Mouse (Mus musculus) c-Kit-positive CD71-positive TER-119-positive erythroid progenitor cells, embryonic 14.5 days (primary cell): Measurements from ENCODE around the gene Pfdn6.
"Not testable (repeated sequence)": the region's sequence is repeated elsewhere in the genome, so short reads cannot be mapped to it uniquely, and the experiment has no call there.

ENCODE experiments used
- DNase-seq: peaks from one replicate; pipeline ENCODE4 v3.0.0-alpha.2; 2013; ENCODE audit warnings: low spot score

The Pfdn6 gene

DNA sequence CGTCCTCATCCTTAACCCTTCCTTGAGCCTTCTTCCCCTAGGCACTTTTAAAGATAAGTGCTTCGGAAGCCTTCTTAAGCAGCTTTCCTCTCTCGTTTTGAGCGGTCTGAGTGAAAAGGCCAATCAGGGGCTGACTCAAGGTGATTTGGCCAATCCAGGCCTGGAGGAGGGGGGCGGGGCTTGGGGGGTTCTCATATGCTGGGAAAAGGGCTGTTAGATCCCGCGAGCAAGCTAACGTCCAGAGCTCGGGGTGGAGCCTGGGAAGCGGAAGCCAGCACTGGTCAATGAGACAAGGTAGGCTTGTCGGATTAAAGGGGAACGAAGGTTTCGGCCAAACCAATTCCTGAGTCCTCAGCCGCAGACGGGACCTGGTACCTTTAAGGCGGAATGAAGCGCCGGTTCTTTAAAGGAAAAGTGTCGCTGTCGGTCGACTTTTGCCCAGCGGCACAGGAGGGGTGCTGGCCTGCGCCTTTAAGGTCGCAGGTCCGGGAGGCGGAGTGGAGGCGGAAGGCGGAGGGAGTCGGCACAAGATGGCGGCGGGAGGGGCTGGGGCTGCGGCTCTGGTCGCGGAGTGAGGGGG, 24.4 kb downstream of the Pfdn6 start, which contains the start of the genes Tapbp and Zbtb22:
Gene Tapbp (plus strand): TSS at position 229 of the 580 bp plus-strand sequence.
Gene Zbtb22 (plus strand): TSS at position 234 of the 580 bp plus-strand sequence.
- DNase-seq = peak; percentile 97

DNA sequence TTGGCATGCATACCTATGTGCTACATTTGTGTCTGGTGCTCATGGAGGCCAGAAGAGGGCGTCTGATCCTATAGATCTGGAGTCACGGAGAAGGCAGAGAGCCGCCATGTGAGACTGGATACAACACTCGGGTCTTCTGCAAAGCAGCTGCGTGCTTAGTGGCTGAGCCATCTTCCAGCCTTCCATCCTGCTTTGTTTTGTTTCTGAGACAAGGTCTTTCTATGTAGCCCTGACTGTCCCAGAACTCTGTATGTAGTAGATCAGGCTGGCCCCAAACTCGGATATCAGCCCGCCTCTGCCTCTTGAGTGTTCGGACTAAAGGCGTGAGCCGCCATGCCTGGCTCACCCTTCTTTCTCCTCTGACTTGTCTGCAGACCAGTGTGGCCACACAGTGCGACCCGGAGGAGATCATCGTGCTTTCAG, 25.2 kb downstream of the Pfdn6 start:
- peak; percentile 32 for DNase-seq

DNA sequence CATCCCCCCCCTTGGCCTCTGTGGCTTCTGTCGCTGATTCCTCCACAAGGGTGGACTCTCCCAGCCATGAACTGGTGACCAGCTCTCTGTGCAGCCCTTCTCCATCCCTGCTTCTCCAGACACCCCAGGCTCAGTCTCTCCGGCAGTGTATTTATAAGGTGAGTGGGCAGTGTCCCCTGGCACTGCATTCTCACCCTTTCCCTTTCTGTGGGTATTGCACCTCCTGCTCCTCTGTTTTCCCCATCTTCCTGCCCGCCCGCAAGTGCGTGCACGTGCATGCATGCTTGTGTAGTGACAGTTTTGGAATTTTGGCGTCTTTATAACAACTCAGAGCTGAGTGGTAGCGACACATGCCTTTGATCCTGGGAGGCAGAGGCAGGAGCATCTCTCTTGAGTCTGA, 26.2 kb downstream of the Pfdn6 start:
- no peak for DNase-seq

DNA sequence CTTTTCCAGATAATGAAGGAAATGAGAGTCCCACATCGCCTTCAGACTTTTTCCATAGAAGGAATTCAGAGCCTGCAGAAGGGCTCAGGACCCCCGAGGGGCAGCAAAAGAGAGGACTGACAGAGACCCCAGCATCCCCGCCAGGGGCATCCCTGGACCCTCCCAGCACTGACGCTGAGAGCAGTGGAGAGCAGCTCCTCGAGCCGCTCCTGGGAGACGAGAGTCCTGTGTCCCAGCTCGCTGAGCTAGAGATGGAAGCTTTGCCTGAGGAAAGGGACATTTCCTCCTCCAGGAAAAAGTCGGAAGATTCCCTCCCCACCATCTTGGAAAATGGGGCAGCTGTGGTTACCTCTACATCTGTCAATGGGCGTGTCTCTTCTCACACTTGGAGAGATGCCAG, 26.9 kb downstream of the Pfdn6 start:
- DNase-seq = no peak

DNA sequence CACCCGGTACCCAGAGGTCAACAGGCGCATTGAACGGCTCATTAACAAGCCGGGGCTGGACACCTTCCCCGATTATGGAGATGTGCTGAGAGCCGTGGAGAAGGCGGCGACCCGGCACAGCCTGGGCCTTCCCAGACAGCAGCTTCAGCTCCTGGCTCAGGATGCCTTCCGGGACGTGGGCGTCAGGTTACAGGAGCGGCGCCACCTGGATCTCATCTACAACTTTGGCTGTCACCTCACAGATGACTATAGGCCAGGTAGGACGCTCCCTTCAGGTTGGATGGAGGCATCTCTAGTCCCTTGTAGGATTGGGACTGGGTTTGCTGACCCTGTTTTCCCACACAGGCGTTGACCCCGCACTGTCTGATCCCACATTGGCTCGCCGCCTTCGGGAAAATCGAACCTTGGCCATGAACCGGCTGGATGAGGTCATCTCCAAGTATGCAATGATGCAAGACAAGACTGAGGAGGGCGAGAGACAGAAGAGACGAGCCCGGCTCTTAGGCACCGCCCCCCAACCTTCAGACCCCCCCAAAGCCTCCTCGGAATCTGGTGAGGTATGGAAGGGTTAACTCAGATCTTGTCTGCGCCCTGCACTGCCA, 28.2 kb downstream of the Pfdn6 start:
- DNase-seq = no peak

DNA sequence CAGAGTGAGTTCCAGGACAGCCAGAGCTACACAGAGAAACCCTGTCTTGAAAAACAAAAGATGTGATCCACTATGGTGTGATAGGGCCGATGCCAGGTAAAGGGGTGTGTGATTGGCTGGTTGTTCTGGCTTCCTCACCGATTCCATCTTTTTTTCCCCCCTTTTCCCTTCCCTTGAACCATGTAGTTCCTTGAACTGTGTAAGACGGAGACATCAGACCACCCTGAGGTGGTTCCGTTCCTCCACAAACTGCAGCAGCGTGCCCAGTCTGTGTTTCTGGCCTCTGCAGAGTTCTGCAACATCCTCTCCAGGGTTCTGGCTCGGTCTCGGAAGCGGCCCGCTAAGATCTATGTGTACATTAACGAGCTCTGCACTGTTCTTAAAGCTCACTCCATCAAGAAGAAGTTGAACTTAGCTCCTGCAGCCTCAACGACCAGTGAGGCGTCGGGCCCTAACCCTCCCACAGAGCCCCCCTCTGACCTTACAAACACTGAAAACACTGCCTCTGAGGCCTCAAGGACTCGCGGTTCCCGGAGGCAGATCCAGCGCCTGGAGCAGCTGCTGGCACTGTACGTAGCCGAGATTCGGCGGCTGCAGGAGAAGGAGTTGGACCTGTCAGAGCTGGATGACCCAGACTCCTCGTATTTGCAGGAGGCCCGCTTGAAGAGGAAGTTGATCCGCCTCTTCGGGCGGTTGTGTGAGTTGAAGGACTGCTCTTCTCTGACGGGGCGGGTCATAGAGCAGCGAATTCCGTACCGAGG, 28.9 kb downstream of the Pfdn6 start:
- DNase-seq = no peak

DNA sequence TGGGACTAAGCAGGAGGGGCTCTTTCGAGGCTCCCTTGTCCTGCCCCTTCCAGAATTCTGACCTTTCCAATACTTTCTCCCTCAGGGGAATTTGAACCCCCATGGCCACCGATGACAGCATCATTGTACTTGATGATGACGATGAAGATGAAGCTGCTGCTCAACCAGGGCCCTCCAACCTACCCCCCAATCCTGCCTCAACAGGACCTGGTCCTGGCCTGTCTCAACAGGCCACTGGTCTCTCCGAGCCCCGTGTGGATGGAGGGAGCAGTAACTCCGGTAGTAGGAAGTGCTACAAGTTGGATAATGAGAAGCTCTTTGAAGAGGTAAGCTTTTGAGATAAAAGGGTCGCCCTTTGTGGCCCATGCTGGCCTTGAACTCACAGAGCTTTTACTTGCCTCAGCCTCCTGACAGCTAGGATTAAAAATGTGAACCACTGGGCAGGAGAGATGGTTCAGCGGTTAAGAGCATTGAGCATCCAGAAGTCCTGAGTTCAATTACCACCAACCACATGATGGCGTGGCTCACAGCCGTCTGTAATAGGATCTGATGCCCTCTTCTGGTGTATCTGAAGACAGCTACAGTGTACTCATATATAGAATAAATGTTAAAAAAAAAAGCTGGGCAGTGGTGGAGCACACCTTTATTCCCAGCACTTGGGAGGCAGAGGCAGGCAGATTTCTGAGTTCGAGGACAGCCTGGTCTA, 29.6 kb downstream of the Pfdn6 start:
- DNase-seq = no peak

DNA sequence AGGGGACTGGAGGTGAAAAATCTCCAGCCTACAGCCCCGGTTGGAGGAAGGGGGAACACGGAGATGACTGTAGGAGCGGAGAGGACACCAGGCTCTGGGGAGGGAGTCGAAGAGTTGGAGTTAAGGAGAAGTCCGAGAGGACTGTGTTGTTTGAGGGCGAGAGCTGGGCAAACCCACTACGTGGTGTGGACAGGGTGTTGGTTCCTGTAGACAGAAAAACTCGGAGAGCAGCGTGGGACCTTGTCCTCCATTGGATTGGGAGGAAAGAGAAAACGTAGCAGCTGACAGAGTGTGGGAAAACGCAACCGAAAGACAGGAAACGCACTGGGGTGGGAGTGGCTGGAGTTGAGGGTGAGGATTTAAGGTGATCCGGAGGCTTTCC, 30.3 kb downstream of the Pfdn6 start:
- DNase-seq = peak; percentile 36

DNA sequence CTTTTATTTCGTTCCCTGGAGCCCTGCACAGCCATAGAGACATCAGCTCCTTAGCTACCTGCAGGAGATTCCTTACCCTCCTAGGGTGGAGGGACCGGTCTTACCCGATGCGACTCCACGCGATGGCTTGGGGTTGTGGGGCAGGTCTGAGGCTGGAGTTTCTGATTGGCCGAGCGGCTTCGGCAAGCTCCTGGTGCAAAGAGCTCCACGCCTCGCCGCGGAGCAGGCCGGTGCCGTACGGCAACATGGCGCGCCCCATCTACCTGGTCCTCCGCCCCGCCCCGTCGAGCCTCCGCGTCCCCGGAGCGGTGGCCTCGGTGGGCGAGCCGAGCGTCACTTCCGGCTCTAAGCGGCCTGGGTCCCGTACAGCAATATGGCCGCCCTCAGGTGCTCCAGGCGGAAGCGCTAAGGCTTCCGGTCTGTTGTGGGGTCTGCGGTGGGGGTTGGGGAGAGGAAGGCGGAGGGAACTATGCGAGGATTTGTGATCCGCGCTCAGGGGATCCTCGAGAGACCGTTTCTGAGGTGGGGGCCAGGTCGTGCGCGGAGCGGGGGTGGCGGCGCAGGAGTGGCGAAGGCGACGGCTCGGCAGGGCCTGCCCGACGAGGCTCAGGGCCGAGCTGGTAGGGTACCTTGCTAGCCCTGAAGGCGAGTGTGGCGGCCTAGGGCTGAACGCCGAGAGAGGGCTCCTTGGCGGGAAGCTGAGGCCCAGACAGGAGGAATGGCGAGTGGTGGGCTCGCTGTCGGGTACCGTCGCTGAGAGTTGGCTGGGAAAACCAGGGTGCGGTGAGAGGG, 30.9 kb downstream of the Pfdn6 start, which contains the start of gene Daxx:
Gene Daxx (plus strand): TSS at position 338 of the 792 bp plus-strand sequence.
- peak; percentile 94 for DNase-seq

DNA sequence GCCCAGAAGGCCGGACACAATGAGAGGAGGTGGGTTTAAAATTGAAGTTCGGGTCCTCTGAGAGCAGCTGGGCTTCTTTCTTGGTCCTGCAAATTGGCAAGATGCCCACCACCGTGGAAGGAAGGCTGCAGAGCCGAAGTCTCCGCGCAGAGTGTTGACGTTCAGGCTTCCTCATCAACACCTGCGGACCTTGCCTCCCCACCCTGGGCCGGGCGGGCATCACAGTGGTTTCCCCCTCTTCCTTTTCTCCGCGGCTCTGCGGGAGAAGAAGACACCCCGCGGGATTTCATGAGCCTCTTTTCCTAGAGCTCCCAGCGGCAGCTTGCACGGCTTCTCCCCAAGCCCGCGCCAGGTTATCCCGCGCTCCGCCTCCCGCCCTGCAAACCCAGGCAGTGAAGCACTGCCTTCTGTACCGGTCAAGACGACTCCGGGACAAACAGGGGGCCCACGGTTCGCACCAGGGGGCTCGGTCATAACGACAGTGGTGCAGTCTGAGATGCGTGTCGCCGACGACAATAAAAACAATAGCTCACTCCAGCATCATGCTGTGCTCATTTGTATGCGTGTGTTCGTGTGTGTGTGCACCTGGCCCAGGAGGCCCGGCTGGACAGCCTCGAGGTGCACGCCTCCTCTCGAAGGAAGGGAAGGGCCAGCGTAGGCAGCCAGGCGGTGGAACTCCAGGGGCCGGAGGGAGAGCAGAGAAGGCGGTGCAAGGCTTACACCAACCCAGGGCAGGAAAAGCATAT, 31.6 kb downstream of the Pfdn6 start:
- DNase-seq = no peak

DNA sequence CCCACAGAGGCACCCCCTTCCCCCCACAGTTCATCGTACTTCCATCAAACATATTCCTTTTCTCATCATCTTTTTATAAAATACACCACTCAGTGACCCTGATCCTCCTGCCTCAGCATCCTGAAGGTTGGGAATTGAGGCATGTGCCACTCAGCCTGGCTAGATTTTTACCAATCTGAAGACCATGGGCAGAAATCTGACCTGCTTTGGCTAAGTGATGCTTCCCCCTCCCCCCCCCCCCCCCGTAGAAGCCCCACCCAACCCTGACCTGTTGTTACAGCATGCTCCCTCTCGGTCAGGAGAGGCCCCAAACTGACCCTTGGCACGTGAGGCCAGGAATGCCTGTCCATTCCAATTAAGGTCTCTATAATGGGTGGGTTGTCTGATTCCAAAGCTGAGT, 35.3 kb downstream of the Pfdn6 start, which contains the start of gene Platr17:
Gene Platr17 (plus strand): TSS at position 301 of the 400 bp plus-strand sequence.
- not testable (repeated sequence) for DNase-seq

DNA sequence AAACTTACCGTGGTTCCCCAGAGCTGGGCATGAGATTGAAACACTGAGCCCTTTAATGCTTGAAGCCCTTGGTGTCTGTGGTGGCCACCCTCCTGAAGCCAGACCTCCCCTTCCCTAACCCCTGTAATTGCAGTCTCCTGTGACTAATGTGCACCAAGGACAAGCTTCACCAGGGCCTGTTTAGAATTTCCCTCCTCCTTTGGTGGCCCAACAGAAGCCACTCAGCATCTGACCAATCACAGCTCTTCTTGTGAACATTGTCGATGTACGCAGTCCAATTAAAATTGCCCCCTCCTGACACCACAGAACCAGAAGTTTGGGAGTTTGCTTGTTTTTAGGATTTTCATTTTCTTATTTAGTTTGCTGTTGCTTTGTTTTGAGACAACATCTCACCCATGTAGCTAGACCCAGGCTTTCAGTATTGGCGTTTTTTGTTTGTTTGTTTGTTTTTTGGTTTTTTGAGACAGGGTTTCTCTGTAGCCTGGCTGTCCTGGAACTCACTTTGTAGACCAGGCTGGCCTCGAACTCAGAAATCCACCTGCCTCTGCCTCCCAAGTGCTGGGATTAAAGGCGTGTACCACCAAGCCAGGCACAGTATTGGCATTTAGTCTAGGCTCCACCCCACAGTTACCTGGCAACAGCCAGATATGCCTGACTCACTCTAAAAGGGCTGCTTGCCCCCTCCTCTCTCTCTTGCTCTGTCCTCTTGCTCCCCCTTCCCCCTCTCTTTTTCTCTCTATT, 36.1 kb downstream of the Pfdn6 start:
- DNase-seq = not testable (repeated sequence)

DNA sequence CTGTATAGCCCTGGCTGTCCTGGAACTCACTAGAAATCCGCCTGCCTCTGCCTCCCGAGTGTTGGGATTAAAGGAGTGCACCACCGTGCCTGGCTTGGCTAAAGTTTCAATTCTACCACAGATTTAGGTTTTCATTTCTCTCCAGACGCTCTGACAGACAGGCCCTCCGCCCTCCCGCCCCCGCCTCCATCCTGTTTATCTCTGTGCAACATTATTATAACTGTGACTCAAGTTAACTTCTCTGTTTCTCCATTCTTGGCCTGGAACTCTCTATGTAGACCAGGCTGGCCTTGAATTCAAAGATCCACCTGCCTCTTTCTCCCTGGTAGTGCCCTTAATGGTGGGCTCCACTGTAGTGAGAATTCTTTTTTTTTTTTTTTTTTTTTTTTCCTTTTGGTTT, 37.7 kb downstream of the Pfdn6 start:
- DNase-seq = peak; percentile 35

DNA sequence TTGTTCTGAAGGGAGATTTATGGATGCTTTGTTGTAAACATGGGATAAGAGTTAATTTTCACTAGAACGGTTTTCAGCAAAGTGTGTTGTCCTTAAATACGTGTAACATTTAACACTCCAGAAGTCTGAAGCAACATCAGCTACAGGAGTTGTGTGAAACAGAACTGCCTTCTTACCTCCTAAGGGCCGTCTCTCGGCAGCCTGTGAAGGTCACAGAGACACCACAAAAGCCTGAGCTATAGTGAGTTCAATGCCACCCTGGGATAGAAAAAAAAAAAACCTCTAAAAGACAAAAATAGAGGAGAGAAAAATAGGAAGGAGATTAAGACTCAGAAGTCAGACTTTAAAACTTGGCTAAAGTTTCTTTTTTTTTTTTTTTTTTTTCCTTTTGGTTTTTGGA, 38.1 kb downstream of the Pfdn6 start:
- DNase-seq = no peak

DNA sequence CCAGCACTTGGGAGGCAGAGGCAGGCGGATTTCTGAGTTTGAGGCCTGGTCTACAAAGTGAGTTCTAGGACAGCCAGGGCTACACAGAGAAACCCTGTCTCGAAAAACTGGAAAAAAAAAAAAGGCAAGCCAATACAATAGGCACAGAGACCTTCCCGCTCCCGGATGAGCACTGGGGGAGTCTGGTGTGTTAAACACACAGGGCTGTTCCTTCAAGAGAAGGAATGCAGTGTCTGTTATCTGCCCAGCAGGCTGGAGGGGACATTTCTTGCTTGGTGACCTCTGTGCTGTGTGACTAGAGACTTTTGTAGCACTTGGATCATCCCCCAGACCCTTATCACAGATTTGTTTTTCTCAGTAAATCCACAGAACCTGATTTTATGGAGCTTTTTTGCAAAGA, 38.5 kb downstream of the Pfdn6 start:
- DNase-seq = no peak

DNA sequence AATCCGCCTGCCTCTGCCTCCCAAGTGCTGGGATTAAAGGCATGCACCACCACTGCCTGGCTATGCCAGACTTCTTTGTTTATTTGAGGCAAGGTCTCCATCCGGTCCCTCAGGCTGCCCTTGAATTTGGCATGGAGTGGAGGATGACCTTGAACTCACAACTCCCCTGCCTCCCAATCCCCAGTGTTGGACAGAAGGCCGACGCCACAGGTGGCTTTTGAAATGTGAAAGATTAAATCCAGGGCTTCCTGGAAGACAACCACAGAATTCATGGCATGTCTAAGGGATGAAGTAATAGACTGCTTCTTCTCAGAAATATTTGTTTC, 39.2 kb downstream of the Pfdn6 start:
- no peak for DNase-seq

DNA sequence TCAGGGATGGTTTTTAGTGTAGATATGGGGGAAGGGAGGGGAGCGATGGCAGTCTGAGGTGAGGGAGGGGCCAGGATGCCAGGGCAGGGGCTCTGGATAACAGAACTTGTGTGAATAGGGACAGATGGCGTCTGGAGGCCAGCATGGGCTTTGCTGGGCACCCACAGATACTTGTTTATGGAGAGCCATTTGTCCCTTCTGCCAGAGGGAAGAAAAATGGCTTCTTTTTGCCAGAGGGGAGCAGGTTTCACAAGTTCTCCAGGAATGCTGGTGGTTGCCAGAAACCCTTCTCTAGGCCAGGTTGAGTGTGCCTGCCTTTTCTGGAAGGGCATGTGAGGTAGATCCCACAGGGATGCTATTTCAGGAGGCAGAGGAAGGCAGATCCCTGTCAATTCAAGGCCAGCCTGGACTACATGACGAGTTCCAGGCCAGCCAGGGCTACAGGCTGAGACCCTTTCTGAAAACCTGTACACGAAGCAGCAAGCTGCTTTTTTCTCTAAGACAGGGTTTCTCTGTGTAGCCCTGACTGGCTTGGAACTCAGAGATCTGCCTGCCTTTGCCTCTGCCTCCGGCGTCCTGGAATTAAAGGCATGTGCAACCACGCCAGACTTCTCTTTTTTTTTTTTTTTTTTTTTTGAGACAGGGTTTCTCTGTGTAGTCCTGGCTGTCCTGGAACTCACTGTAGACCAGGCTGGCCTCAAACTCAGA, 39.7 kb downstream of the Pfdn6 start:
- DNase-seq = no peak

DNA sequence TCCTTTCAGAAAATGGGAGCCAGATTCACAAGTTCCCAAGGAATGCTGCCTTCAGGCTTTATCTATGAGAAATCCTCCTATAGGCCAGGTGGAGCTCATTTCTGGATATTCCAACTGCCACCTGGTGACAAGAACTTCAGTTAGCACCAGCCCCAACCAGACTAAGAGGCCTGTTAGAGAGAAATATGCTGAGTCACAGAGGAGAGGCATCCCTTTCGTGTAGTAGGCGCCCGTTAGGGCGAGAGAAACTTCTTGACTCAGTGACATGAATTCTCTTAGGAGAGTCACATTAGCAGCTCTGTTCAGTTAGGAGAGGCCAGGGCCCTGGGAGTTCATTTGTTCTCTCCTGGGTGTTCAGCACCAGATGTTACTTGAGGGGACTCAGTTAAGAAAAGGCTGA, 40.5 kb downstream of the Pfdn6 start:
- DNase-seq = no peak

DNA sequence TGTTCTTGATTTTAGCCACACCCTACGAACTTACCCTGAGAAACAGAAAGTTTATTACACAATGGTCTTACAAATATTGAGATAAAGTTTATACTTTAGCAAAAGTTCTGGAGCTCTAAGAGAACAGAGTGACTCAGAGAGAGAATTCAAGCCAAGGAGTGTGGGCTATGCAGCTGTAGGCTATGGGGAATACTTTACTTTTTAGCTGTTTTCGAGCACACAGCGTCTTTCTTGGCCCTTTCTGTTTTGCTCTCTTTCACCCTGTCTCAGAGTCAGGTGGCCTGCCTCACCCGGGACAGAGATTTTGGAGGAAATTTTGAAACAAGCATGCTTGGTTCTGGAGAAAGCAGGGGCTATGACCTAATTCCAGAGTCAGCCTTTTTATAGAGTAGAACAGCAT, 42.0 kb downstream of the Pfdn6 start:
- DNase-seq = not testable (repeated sequence)
